Mouse (Mus musculus): ENCODE data around the gene Ddx39b. TPM values are rescaled to one million over a fixed set of nuclear protein-coding genes. Genes with fewer than 3 reads are reported as not detected.

The Ddx39b gene
- 512 and 523 TPM in 2 replicates for polyA plus RNA-seq (2015; fragmentation: Nextera tagmentation; extraction: Ambion mirVana)

DNA sequence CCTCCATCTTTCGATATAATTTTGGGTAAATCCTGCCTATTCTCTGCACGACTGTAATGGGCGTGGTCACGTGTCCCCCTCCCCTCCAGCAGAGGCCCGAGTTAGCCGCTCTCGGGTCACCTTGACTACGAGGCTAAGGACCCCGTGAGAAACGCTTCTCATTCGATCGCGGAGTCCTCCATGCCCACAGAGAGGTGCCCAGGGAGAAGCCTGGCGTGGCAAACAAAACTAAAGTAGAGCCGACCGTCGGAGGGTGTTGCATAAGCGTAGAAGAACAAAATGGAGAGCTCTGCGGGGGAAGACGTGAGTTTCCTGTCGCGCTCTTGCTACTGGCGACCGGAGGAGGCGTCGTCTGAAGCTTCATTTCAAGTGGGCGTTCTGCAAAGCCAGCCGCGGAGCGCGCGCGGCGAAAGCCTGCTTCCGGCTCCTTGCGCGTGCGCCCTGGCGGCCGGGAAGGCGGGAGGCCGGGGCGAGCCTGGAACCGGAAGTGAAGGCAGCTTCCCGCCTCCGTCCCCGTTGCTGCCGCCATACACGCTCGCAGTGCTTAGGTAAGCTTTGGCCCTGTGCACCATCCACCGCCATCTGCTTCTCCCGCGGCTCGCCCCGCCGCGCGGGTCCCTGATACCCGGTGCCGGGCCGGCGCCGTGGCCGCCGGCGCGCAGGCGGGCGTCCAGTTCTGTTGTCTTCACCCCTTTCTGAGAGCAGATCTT is at the start of gene Ddx39b:
Gene Ddx39b, plus strand, starts transcription at position 442 of the 710 bp plus-strand sequence.
- peak; percentile 90 for ATAC-seq (ENCODE audit: borderline replicate concordance, extremely low read depth, low FRiP score, low TSS enrichment)
- no peaks in the 10 kb centered on the region for H3K9me3 ChIP-seq
- under 1% methylated on average over 69 of the region's 69 CpGs for WGBS
- peak within 1 kb of the TSS; percentile 80 for H3K4me2 ChIP-seq
- H3K4me3 ChIP-seq: peak within 1 kb of the TSS; percentile 81
- H3K27me3 ChIP-seq: no peaks in the 10 kb centered on the region
- H3K27ac ChIP-seq: peak within 1 kb of the TSS; percentile 98
- H3K9ac ChIP-seq: peak within 1 kb of the TSS; percentile 94
- H3K4me1 ChIP-seq: peaks cover 45% of the 10 kb centered on the region
- H3K36me3 ChIP-seq: peaks cover 37% of the 10 kb centered on the region

GRCm38 (mm10) chr17:35192924-35193323 is 48.6 kb upstream of the Ddx39b start:
- Histone ChIP-seq H3K4me2 (no peak overlapping the region), H3K4me3 (no peak overlapping the region), H3K27me3 (peaks cover 40% of the 10 kb centered on the region), H3K4me1 (peaks cover 13% of the 10 kb centered on the region), H3K9me3 (no peaks in the 10 kb centered on the region), H3K27ac (no peak overlapping the region), H3K9ac (no peak overlapping the region), H3K36me3 (no peaks in the 10 kb centered on the region)
- no peak for ATAC-seq (ENCODE audit: borderline replicate concordance, extremely low read depth, low FRiP score, low TSS enrichment)
- 77% methylated on average over 5 of the region's 5 CpGs for WGBS

DNA sequence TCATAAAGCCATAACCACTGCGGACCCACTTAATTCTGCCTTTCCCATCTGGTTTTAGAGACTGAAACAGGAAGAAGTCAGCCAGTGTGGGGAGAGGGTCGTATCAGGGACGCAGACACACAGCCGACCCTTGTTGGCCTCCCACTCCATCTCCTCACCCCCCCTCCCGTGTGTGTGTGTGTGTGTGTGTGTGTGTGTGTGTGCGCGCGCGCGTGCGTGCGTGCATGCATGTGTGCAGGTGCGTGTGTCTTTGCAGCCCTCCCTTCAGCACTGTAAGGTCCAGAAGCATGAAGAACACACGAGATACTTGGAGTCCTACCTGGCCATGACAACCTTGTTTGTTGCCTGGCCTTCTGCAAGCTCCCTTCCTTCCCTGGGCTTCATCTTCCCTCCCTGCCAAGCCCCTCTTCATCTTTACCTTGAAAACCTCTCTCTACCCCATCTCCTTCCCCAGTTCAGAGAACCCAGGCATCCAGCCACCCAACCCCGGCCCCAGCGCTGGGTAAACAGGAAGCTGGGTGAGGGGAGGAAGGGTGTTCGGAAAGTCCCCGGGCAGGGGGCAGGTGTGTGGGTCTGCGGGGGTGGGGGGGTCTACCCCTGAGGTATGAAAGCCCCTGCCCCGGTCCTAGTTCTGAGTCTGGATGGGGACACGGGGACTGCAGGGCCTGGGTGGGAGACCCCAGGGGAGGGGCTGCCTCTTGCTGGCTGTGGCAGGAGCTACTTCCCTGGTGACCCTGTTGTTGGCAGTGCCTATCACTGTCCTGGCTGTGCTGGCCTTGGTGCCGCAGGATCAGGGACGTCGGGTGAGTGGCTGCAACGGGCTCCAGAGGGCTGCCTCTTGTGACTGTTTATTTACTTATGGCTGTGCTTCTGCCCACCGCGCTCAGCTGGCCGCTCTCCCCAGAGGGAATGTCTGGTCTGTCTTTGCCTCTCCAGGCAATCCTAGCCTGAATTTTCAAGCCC is 47.4 kb upstream of the Ddx39b start, which contains the start of gene Ltb:
Gene Ltb, plus strand, starts transcription at position 559 of the 963 bp plus-strand sequence.
- no peaks in the 10 kb centered on the region for H3K9me3 ChIP-seq
- no peak within 1 kb of the TSS for H3K27ac ChIP-seq
- peaks cover 48% of the 10 kb centered on the region for H3K27me3 ChIP-seq
- no peaks in the 10 kb centered on the region for H3K36me3 ChIP-seq
- H3K9ac ChIP-seq: no peak within 1 kb of the TSS; the same call in 1 of the 2 replicates
- 0 out of 2 replicates have a peak, but pooled peaks have one; percentile 23 for ATAC-seq (ENCODE audit: borderline replicate concordance, extremely low read depth, low FRiP score, low TSS enrichment)
- peaks cover 13% of the 10 kb centered on the region for H3K4me1 ChIP-seq
- WGBS: 40% methylated on average over 28 of the region's 28 CpGs
- H3K4me2 ChIP-seq: peak within 1 kb of the TSS; percentile 78
- H3K4me3 ChIP-seq: no peak within 1 kb of the TSS; the same call in 1 of the 2 replicates

GRCm38 (mm10) chr17:35194844-35195630 is 46.5 kb upstream of the Ddx39b start:
- no peak overlapping the region for H3K27ac ChIP-seq
- ATAC-seq (ENCODE audit: borderline replicate concordance, extremely low read depth, low FRiP score, low TSS enrichment): no peak
- peak overlapping the region; percentile 38 for H3K9ac ChIP-seq
- no peaks in the 10 kb centered on the region for H3K36me3 ChIP-seq
- peak overlapping the region; percentile 42 for H3K4me3 ChIP-seq
- H3K27me3 ChIP-seq: peaks cover 53% of the 10 kb centered on the region
- peak overlapping the region; percentile 78 for H3K4me2 ChIP-seq
- no peaks in the 10 kb centered on the region for H3K9me3 ChIP-seq
- H3K4me1 ChIP-seq: peaks cover 13% of the 10 kb centered on the region
- WGBS: 29% methylated on average over 19 of the region's 19 CpGs

GRCm38 (mm10) chr17:35195631-35196320 is 45.8 kb upstream of the Ddx39b start:
- Histone ChIP-seq H3K27me3 (peaks cover 60% of the 10 kb centered on the region), H3K4me1 (peaks cover 13% of the 10 kb centered on the region), H3K9me3 (no peaks in the 10 kb centered on the region), H3K4me2 (peak overlapping the region; percentile 78), H3K9ac (peak overlapping the region; percentile 38), H3K27ac (no peak overlapping the region), H3K4me3 (peak overlapping the region; percentile 42), H3K36me3 (no peaks in the 10 kb centered on the region)
- ATAC-seq (ENCODE audit: borderline replicate concordance, extremely low read depth, low FRiP score, low TSS enrichment): peak; percentile 40; the same call in 1 of the 2 replicates
- WGBS: under 1% methylated on average over 64 of the region's 66 CpGs

- H3K27me3 ChIP-seq: peaks cover 65% of the 10 kb centered on the region
- no peak overlapping the region for H3K27ac ChIP-seq
- H3K9me3 ChIP-seq: no peaks in the 10 kb centered on the region
- peak overlapping the region; percentile 38 for H3K9ac ChIP-seq
- H3K4me2 ChIP-seq: peak overlapping the region; percentile 78
- H3K4me3 ChIP-seq: peak overlapping the region; percentile 42
- H3K4me1 ChIP-seq: peaks cover 13% of the 10 kb centered on the region
- WGBS: 24% methylated on average over 9 of the region's 9 CpGs
- ATAC-seq (ENCODE audit: borderline replicate concordance, extremely low read depth, low FRiP score, low TSS enrichment): no peak
- no peaks in the 10 kb centered on the region for H3K36me3 ChIP-seq
These were observed 45.3 kb upstream of the Ddx39b start for GRCm38 (mm10) chr17:35196321-35196641.

- WGBS: 42% methylated on average over 6 of the region's 6 CpGs
- Histone ChIP-seq H3K4me1 (peaks cover 17% of the 10 kb centered on the region), H3K27me3 (peaks cover 74% of the 10 kb centered on the region), H3K9me3 (no peaks in the 10 kb centered on the region), H3K4me3 (no peak overlapping the region), H3K27ac (no peak overlapping the region), H3K4me2 (no peak overlapping the region), H3K9ac (no peak overlapping the region), H3K36me3 (no peaks in the 10 kb centered on the region)
- no peak for ATAC-seq (ENCODE audit: borderline replicate concordance, extremely low read depth, low FRiP score, low TSS enrichment)
These were observed 44.4 kb upstream of the Ddx39b start for GRCm38 (mm10) chr17:35197126-35197525.

GRCm38 (mm10) chr17:35198029-35198428 is 43.5 kb upstream of the Ddx39b start:
- no peak overlapping the region for H3K4me3 ChIP-seq
- peaks cover 17% of the 10 kb centered on the region for H3K4me1 ChIP-seq
- no peaks in the 10 kb centered on the region for H3K36me3 ChIP-seq
- no peak overlapping the region for H3K9ac ChIP-seq
- 45% methylated on average over 7 of the region's 7 CpGs for WGBS
- no peak for ATAC-seq (ENCODE audit: borderline replicate concordance, extremely low read depth, low FRiP score, low TSS enrichment)
- no peak overlapping the region for H3K27ac ChIP-seq
- H3K4me2 ChIP-seq: no peak overlapping the region
- peaks cover 83% of the 10 kb centered on the region for H3K27me3 ChIP-seq
- H3K9me3 ChIP-seq: no peaks in the 10 kb centered on the region

- H3K27me3 ChIP-seq: peaks cover 88% of the 10 kb centered on the region
- 37% methylated on average over 8 of the region's 8 CpGs for WGBS
- no peak overlapping the region for H3K4me2 ChIP-seq
- no peak overlapping the region for H3K4me3 ChIP-seq
- no peak overlapping the region for H3K27ac ChIP-seq
- ATAC-seq (ENCODE audit: borderline replicate concordance, extremely low read depth, low FRiP score, low TSS enrichment): no peak
- peaks cover 17% of the 10 kb centered on the region for H3K4me1 ChIP-seq
- no peak overlapping the region for H3K9ac ChIP-seq
- no peaks in the 10 kb centered on the region for H3K9me3 ChIP-seq
- no peaks in the 10 kb centered on the region for H3K36me3 ChIP-seq
These were observed 42.6 kb upstream of the Ddx39b start for GRCm38 (mm10) chr17:35198946-35199345.

DNA sequence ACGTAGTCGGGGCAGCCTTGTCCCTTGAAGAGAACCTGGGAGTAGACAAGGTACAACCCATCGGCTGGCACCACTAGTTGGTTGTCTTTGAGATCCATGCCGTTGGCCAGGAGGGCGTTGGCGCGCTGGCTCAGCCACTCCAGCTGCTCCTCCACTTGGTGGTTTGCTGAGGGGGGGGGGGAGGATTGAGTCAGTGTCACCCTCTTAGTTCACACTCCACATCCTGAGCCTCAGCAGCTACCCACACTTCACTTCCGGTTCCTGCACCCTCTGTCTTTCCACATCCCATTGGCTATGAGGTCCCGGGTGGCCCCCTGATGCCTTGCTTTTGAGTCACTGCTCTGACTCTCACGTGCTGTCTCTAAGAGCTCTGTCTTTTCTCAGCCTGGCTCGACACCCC is 41.1 kb upstream of the Ddx39b start:
- peaks cover 15% of the 10 kb centered on the region for H3K4me1 ChIP-seq
- H3K27me3 ChIP-seq: peaks cover 85% of the 10 kb centered on the region
- no peaks in the 10 kb centered on the region for H3K36me3 ChIP-seq
- 71% methylated on average over 11 of the region's 11 CpGs for WGBS
- H3K27ac ChIP-seq: no peak overlapping the region
- H3K9me3 ChIP-seq: no peaks in the 10 kb centered on the region
- H3K4me3 ChIP-seq: no peak overlapping the region
- ATAC-seq (ENCODE audit: borderline replicate concordance, extremely low read depth, low FRiP score, low TSS enrichment): no peak
- H3K9ac ChIP-seq: no peak overlapping the region
- H3K4me2 ChIP-seq: no peak overlapping the region

- Histone ChIP-seq H3K27me3 (peaks cover 78% of the 10 kb centered on the region), H3K4me2 (no peak overlapping the region), H3K4me1 (peaks cover 8% of the 10 kb centered on the region), H3K36me3 (no peaks in the 10 kb centered on the region), H3K27ac (no peak overlapping the region), H3K9me3 (no peaks in the 10 kb centered on the region), H3K9ac (no peak overlapping the region), H3K4me3 (no peak overlapping the region)
- WGBS: 48% methylated on average over 11 of the region's 11 CpGs
- ATAC-seq (ENCODE audit: borderline replicate concordance, extremely low read depth, low FRiP score, low TSS enrichment): no peak
These were observed 40.4 kb upstream of the Ddx39b start for GRCm38 (mm10) chr17:35201128-35201527.

Data from lung, embryonic 15.5 days (tissue).